Mouse (Mus musculus) neural tube, embryonic 14.5 days (tissue): ENCODE measurements around the gene Lrig3. TPM values are rescaled to one million over a fixed set of nuclear protein-coding genes. Genes with fewer than 3 reads are reported as not detected.

Experiments
- ATAC-seq: fragments of 200-750 bp; cut with Nextera tagmentation; 2 replicates; pipeline ENCODE4 v1.8.0; 2017; ENCODE audit warnings: low read depth, mild to moderate bottlenecking, moderate TSS enrichment, moderate library complexity
- H3K27ac ChIP-seq: fragments of 300-500 bp; sonication (generic); 2 replicates; pipeline ENCODE4 v1.5.1; 2014; ENCODE audit warnings: low read depth, mild to moderate bottlenecking, control low read depth, low read length, moderate library complexity, mixed read lengths
- H3K27me3 ChIP-seq: fragments of 300-500 bp; sonication (generic); 2 replicates; pipeline ENCODE4 v1.6.1; 2014; ENCODE audit warnings: low read length; ENCODE audit not compliant: control insufficient read depth, insufficient read depth
- H3K36me3 ChIP-seq: fragments of 300-500 bp; sonication (generic); 2 replicates; pipeline ENCODE4 v1.6.1; 2014; ENCODE audit warnings: low read length, mixed read lengths; ENCODE audit not compliant: control insufficient read depth, insufficient read depth
- H3K4me1 ChIP-seq: fragments of 300-500 bp; sonication (generic); 2 replicates; pipeline ENCODE4 v1.6.1; 2014; ENCODE audit warnings: low read length; ENCODE audit not compliant: control insufficient read depth, insufficient read depth
- H3K4me2 ChIP-seq: fragments of 300-500 bp; sonication (generic); 2 replicates; pipeline ENCODE4 v1.6.1; 2014; ENCODE audit warnings: mild to moderate bottlenecking, low read depth, low read length, control low read depth
- H3K4me3 ChIP-seq: fragments of 300-500 bp; sonication (generic); 2 replicates; pipeline ENCODE4 v1.5.1; 2014; ENCODE audit warnings: low read depth, low read length, control low read depth, mixed read lengths
- H3K9ac ChIP-seq: fragments of 300-500 bp; sonication (generic); replicated peaks from 2 replicates; pipeline ENCODE4 v1.6.1; 2014; ENCODE audit warnings: low read depth, mild to moderate bottlenecking, control low read depth, low read length, mixed read lengths
- H3K9me3 ChIP-seq: fragments of 300-500 bp; sonication (generic); 2 replicates; pipeline ENCODE4 v1.6.1; 2016; ENCODE audit warnings: low read length; ENCODE audit not compliant: control insufficient read depth
- WGBS: fragments of 180-500 bp; shearing (Covaris S2); extraction: QIAGEN DNeasy Blood & Tissue Kit; methylation state at CpG from one replicate; pipeline ENCODE4 v1.1.7; 2014; 5-methylcytosine and 5-hydroxymethylcytosine counted together
- polyA plus RNA-seq: library from polyadenylated mRNA; unstranded; fragments of >200 nt; fragmentation: Nextera tagmentation; extraction: Ambion mirVana; gene quantifications from 2 replicates; pipeline ENCODE4 v1.2.1, GENCODE M21; 2014

Gene Lrig3
- polyA plus RNA-seq, 1 experiment from 2014 or later = 1.8 TPM

DNA sequence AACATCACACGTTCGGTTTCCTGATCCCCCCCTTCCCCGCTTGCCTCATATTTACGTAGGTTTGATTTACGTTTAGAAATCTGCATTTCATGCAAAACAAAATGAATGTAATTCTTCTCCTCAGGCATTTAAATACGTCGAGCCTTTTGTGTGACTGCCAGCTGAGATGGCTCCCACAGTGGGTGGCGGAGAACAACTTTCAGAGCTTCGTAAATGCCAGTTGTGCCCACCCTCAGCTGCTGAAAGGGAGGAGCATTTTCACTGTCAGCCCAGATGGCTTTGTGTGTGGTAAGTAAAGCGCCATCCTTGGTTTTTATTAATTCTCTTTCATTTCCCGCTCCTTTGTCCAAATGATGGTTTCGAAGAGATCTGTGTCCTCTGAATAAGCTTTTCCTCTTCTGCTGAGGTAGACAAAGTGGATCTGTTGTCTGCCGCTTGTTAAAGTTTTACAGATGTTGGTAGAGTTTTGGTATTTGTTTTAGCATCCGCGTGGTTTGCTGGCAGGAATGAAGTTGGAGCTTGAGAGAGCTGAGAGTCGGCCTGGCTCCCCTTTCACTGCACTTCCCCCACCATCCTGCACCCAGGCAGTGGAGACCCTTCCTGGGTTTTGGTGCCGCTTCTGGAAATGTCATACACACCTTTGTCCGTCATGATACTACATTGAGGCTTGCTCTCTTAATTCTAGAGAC, 37.0 kb downstream of the Lrig3 start:
- Histone ChIP-seq H3K4me2 (peak overlapping the region; percentile 34; the same call in 1 of the 2 replicates), H3K27me3 (no peaks in the 10 kb centered on the region), H3K9ac (no peak overlapping the region), H3K27ac (peak overlapping the region; percentile 35; the same call in 1 of the 2 replicates), H3K4me1 (no peaks in the 10 kb centered on the region), H3K4me3 (no peak overlapping the region), H3K36me3 (no peaks in the 10 kb centered on the region), H3K9me3 (no peaks in the 10 kb centered on the region)
- WGBS = 30% methylated on average over 18 of the region's 18 CpGs
- ATAC-seq = no peak; the same call in 1 of the 2 replicates

DNA sequence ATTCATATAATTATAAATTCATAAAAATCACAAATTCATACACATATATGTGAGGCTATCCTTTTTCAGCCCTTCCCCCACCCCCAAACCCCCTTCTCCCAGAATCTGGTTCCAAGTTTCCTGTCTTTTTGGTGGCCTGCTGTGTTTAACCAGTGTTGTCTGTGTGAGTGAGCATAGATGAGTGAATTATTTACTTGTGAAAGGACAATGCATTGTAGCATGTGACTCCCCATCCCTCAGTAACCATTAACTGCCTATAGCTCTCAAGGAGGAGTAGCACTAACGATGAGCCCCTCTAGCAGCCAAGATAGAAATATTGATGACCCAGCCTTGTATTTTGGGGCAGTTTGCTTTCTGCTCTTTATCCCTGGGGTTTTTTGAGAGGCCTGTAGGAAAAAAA, 37.9 kb downstream of the Lrig3 start:
- Histone ChIP-seq H3K9me3 (no peaks in the 10 kb centered on the region), H3K9ac (no peak overlapping the region), H3K4me3 (no peak overlapping the region), H3K4me1 (no peaks in the 10 kb centered on the region), H3K27ac (no peak overlapping the region), H3K4me2 (no peak overlapping the region), H3K36me3 (no peaks in the 10 kb centered on the region), H3K27me3 (no peaks in the 10 kb centered on the region)
- WGBS = 16% methylated on average over 1 of the region's 1 CpGs
- no peak for ATAC-seq

DNA sequence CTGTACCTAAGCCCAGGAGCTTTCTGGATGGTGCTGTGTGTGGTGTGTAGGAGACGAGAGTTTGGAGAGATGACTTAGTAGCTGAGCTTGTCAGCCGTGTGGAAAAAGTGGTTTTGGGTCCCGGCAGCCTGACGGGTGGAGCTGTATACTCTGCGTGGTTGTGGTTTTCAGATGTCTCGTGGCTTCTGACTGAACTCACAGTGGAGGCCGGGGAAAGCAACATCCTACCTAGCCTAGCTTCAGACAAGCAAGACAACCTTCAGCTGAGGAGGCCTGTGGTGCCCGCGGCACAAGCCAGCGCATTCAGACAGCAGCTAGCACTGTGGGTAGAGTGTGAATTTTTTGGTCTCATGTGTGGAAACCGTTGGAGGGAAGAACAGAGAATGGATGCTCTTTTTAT, 47.7 kb downstream of the Lrig3 start:
- no peaks in the 10 kb centered on the region for H3K9me3 ChIP-seq
- no peak overlapping the region for H3K9ac ChIP-seq
- WGBS = 89% methylated on average over 11 of the region's 11 CpGs
- ATAC-seq = no peak
- H3K27me3 ChIP-seq = no peaks in the 10 kb centered on the region
- no peak overlapping the region for H3K4me3 ChIP-seq
- no peak overlapping the region for H3K27ac ChIP-seq
- no peak overlapping the region for H3K4me2 ChIP-seq
- no peaks in the 10 kb centered on the region for H3K4me1 ChIP-seq
- peaks cover 8% of the 10 kb centered on the region; the same call in 1 of the 2 replicates for H3K36me3 ChIP-seq

DNA sequence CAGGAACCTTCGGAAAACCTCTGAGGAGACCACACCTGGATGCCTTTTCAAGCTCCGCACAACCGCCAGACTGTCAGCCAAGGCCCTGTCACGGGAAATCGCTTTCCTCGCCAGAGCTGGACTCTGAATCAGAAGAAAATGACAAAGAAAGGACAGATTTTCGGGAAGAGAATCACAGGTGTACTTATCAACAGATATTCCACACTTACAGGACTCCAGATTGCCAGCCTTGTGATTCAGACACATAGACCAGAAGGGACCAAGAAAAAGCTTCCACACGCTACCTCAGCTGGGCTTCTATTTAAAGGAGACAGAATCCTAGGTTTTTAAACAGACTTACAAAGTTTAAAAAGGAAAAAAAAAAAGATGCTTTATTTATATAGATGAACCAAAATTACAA, 48.7 kb downstream of the Lrig3 start:
- 92% methylated on average over 8 of the region's 8 CpGs for WGBS
- Histone ChIP-seq H3K4me1 (no peaks in the 10 kb centered on the region), H3K36me3 (peaks cover 5% of the 10 kb centered on the region; the same call in 1 of the 2 replicates)

DNA sequence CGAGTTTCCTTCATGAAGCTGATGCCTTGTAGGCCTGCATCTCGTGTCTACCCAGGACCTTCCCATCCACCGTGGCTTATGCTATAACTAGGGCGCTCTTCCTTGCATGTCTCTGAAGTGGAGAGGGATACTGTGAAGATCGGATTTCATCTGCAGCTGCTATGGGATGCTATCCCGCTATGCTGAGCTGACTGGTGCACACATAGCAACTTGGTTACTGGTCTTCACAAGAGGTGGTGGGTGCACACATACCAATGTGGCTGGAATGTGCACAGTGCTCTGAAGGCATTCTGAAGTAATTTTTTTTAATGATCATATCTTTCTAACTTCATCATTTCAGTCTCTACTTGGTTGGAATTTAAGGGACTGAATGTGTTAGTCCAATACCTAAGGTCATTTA, 49.7 kb downstream of the Lrig3 start:
- no peaks in the 10 kb centered on the region for H3K27me3 ChIP-seq
- no peaks in the 10 kb centered on the region for H3K4me1 ChIP-seq
- ATAC-seq = no peak
- WGBS = 94% methylated on average over 6 of the region's 6 CpGs
- H3K9me3 ChIP-seq = no peaks in the 10 kb centered on the region
- no peak overlapping the region for H3K9ac ChIP-seq
- H3K27ac ChIP-seq = no peak overlapping the region
- no peaks in the 10 kb centered on the region; the same call in 1 of the 2 replicates for H3K36me3 ChIP-seq
- H3K4me3 ChIP-seq = no peak overlapping the region
- H3K4me2 ChIP-seq = no peak overlapping the region

More for the DNA sequence above, 48.7 kb downstream of the Lrig3 start:
- Histone ChIP-seq H3K27me3 (no peaks in the 10 kb centered on the region), H3K9ac (no peak overlapping the region), H3K27ac (no peak overlapping the region), H3K4me2 (no peak overlapping the region), H3K4me3 (no peak overlapping the region), H3K9me3 (no peaks in the 10 kb centered on the region)
- ATAC-seq = no peak

DNA sequence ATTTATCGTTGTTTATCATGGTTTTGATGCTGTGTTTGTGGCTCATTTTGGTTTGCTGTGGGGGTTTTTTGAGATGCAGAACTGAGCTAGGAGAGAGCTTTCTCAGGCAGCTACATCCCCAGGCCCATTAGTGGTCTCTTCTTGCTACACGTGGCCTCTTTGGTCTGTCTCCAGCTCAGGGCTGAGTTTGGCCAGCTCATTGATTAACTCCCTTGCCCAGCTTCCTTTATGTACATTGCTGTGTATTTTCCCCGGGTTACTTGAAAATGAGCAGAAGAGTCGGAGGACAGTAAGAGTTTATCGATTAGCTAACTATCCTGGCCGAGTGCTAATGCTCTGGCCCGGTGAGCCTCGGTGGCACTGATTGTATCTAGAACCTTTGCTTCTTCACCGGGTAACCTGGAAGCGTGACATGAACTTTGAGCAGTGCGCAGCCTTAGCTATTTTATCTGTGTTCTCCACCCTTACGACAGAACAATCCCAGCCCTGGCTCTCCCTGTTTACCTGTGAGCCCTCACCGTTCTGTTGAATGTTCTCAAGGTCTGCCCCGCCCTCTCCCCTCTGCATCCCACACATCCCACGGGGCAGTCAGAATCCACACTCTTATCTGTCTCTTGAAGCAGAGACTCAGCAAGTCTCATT, 53.5 kb downstream of the Lrig3 start:
- ATAC-seq = no peak
- 90% methylated on average over 15 of the region's 15 CpGs for WGBS
- H3K36me3 ChIP-seq = no peaks in the 10 kb centered on the region; the same call in 1 of the 2 replicates
- no peaks in the 10 kb centered on the region for H3K9me3 ChIP-seq
- H3K4me3 ChIP-seq = no peak overlapping the region
- no peak overlapping the region for H3K4me2 ChIP-seq
- no peaks in the 10 kb centered on the region for H3K4me1 ChIP-seq
- no peak overlapping the region for H3K9ac ChIP-seq
- H3K27me3 ChIP-seq = no peaks in the 10 kb centered on the region
- H3K27ac ChIP-seq = no peak overlapping the region

DNA sequence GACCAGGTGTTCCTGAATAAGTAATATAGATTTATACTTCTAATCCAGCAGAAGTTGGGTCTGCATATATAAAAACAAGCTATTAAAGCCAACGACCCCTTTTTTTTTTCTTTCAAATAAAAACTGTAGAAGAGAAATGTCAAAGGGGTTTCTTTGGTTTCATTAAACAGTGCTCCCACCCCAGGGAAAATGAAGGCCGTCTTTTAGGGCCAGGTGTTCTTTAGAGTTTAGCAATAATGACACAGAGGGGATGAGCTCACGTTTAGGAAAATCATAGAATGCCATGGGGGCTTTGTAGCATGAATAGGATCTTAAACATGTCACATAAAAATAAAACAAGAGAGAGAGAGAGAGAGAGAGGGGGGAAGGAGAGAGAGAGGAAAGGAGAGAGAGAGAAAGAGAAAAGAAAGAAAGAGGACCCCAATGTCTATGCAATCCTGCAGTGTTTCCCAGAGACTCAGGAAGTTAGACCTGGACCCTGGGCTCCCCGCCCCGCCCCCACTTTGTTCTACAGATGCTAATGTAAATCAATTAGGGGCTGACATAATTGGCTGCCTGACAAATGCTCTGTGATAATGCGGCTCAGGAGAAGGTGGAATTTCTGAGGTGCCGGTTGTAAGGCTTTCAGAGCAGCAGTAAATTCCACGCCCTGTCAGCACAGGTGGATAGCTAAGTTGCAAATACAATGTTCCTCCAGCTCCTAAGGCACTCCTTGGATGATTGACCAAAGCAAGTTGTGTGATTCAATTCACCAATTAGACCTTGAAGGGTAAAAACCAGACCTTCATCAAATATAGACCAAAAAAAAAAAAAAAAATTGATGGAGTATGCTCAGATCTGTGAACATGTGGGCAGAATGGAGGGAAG, 62.8 kb downstream of the Lrig3 start:
- Histone ChIP-seq H3K27me3 (no peaks in the 10 kb centered on the region), H3K9me3 (no peaks in the 10 kb centered on the region), H3K4me2 (no peak overlapping the region), H3K9ac (no peak overlapping the region), H3K4me3 (no peak overlapping the region), H3K27ac (no peak overlapping the region), H3K36me3 (no peaks in the 10 kb centered on the region), H3K4me1 (0 out of 2 replicates have a peak, but pooled peaks cover 4% of the 10 kb centered on the region)
- ATAC-seq = no peak
- WGBS = 17% methylated on average over 8 of the region's 8 CpGs

DNA sequence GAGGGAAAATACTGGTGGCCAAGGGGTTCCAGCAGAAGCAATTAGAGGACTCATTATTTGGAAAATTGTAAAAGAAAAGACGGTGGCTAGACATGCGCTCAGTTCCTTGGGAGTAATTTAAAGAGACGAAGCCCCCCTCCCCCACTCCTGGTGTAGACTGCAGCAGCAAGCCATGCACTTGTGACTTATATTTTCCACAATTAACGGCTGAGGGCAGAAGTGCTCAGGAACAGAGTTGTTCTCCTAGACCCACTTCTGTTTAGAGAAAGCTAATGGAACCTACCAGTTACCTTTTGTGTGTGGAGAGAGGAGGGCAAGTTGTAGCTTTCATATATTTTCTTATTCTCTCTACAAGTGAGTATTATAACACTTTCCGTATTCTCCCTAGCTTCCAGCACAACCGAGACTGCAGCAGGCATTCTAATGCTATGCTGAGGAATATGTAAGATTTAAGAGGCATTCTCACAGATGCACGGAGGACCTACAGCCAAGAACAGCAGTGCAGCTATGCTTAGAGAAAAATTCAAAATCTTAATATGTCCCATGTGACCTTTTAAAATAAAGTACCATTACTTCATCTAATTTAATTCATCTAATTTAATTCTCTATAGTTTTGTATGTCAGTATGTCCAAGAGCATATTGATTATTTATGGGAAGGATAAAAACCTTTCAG, 63.6 kb downstream of the Lrig3 start:
- no peak for ATAC-seq
- no peaks in the 10 kb centered on the region for H3K27me3 ChIP-seq
- H3K4me1 ChIP-seq = 0 out of 2 replicates have a peak, but pooled peaks cover 4% of the 10 kb centered on the region
- H3K27ac ChIP-seq = no peak overlapping the region
- H3K36me3 ChIP-seq = no peaks in the 10 kb centered on the region
- 36% methylated on average over 7 of the region's 7 CpGs for WGBS
- no peak overlapping the region for H3K9ac ChIP-seq
- no peak overlapping the region for H3K4me3 ChIP-seq
- no peak overlapping the region for H3K4me2 ChIP-seq
- H3K9me3 ChIP-seq = no peaks in the 10 kb centered on the region
